20 mouse cellular contexts compared by ENCODE assay signal in the genomic region with DNA sequence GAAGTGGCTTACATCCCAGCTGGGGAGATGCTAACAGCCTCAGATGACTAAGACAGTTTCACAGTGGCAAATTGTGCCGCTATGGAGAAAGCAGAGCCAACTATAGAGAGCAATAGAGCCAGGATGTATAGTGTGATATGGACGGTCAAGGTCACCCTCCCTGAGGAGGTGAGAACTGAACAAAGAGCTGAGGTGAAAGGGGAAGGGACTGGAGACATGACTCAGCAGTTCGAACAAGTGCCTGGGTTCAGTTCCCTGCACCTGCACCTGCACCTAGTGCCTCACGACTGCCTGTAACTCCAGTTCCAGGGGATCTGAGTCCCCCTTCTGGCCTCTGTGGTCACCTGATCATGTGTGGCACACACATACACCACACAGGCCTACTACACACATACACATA.
"Had no signal": no experiment of that assay in that cellular context is flagged by ENCODE, and none has a peak within 500 bp of the region (broad histone marks: within the 10 kb centered on the region; RNA-seq: fewer than 3 reads in every experiment).

No protein-coding gene starts in this region.

- H3K4me2 ChIP-seq: lung, embryonic 15.5 days; midbrain, embryonic 12.5 days; neural tube, embryonic 13.5 days; neural tube, embryonic 15.5 days had no signal

- H3K27ac ChIP-seq: lung, embryonic 15.5 days; macrophage; midbrain, embryonic 12.5 days; neural tube, embryonic 13.5 days; neural tube, embryonic 15.5 days had no signal

- H3K27me3 ChIP-seq: lung, embryonic 15.5 days; midbrain, embryonic 12.5 days; neural tube, embryonic 13.5 days; neural tube, embryonic 15.5 days had no signal

- H3K9me3 ChIP-seq: lung, embryonic 15.5 days; midbrain, embryonic 12.5 days; neural tube, embryonic 13.5 days; neural tube, embryonic 15.5 days had no signal

- H3K9ac ChIP-seq: liver, postnatal 0 days; lung, embryonic 15.5 days; midbrain, embryonic 12.5 days; neural tube, embryonic 13.5 days; neural tube, embryonic 15.5 days had no signal

- H3K36me3 ChIP-seq: lung, embryonic 15.5 days had no signal

- H3K4me1 ChIP-seq: megakaryocyte, embryonic 14.5 days had no signal

- H3K4me3 ChIP-seq: lung, embryonic 15.5 days; megakaryocyte, embryonic 14.5 days; midbrain, embryonic 12.5 days; myocyte; neural tube, embryonic 13.5 days; neural tube, embryonic 15.5 days had no signal

- DNase-seq: liver, postnatal 0 days; lung, adult 2 months; lung, postnatal 14 days; lung, postnatal 36 days; midbrain, embryonic 14.5 days; retina, postnatal 1 day; right cerebral cortex, adult 18-20 months; right cerebral cortex, postnatal 25 days; right cerebral cortex, postnatal 4 days; spleen, adult 18-20 months; thymus, adult 18-20 months; thymus, postnatal 14 days; thymus, postnatal 36 days had no signal
